Mouse (Mus musculus): ENCODE data around the gene Slc16a3. TPM values are rescaled to one million over a fixed set of nuclear protein-coding genes. Genes with fewer than 3 reads are reported as not detected.
A peak's percentile ranks its signal among the peaks of the same experiment; 100 is the strongest.

Gene Slc16a3
- polyA plus RNA-seq, 1 experiment, result 2.9 TPM

DNA sequence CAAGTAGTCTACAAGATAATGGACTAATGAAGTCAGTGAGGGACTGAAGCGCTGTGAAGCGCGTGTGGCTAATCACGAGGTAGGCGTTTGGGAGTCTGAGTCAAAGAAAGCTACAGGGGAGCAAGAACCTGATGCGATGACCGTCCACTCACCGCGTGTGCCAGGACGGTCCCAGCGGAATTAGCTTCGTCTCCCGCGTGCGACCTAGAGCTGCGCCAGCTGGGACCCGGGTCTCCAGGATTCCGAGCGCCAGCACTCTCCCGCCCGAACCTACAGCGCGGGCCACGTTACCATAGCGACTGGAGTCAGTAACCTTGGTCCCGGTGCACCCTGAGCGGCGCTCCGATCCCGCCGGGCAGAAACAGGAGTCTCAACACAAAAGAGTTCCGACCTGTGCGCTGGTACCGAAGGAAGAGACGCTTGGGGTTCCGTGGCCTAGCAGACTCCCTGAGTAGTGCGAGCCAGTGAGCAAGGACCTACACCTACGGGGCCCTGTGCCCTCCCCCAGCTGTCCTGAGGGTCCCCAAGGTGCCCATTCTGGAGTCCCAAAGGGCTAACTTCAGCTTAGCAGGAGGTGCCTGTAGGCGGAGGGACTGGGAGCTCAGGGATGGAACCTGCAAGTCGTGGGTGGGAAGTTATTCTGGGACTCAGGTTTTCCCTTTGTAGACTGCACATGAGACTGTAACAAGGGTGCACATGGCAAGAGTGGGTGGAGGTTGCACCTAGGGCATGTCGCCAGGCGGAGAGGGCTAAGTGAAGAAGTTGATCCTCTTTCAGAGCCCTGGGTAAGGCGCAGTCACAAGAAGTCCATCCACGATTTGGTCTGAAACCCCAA is 15.5 kb upstream of the Slc16a3 start, which contains the start of gene Ccdc57:
Gene Ccdc57, minus strand, starts transcription at position 309 of the 835 bp plus-strand sequence.
- peaks cover 3% of the 10 kb centered on the region; the same call in 1 of the 2 replicates for H3K4me1 ChIP-seq (ENCODE audit: control insufficient read depth, insufficient read depth, low read length)
- H3K36me3 ChIP-seq (ENCODE audit: control insufficient read depth, insufficient read depth, low read length), result no peaks in the 10 kb centered on the region
- 10% methylated on average over 44 of the region's 44 CpGs for WGBS
- DNase-seq, result peak; percentile 95
- no peaks in the 10 kb centered on the region for H3K27me3 ChIP-seq (replicated peaks; ENCODE audit: control insufficient read depth, insufficient read depth, low read length)
- no peak within 1 kb of the TSS for H3K27ac ChIP-seq (ENCODE audit: insufficient read depth, low read depth, low read length)
- no peak for TF ChIP-seq CTCF (conservative IDR thresholded peaks at IDR 0.05; ENCODE audit: insufficient read depth, insufficient read length, low read depth, low read length)
- TF ChIP-seq POLR2A (IDR thresholded peaks at IDR 0.05; ENCODE audit: low read depth, low read length), result no peak
- peak within 1 kb of the TSS; percentile 96 for H3K4me3 ChIP-seq (ENCODE audit: insufficient read depth, low read depth, low read length)

DNA sequence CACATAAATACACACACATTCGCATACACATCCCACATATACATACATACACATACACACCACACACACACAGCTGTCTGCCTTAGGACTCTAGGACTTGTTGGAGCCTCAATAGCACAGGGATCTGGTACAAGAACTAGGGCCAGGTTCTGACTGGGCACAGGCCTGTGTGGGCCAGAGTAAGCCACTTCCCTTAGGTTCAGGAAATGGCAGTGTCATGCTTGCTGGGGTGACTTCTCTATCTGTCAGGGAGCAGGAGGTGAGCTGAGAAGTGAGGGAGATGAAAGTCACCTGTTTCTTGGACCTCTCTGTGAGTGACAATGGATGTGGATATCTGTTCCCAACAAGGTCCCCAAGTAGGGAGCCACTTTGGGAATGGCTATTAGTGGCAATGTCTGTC is 10.3 kb upstream of the Slc16a3 start:
- 100% methylated on average over 1 of the region's 1 CpGs for WGBS

DNA sequence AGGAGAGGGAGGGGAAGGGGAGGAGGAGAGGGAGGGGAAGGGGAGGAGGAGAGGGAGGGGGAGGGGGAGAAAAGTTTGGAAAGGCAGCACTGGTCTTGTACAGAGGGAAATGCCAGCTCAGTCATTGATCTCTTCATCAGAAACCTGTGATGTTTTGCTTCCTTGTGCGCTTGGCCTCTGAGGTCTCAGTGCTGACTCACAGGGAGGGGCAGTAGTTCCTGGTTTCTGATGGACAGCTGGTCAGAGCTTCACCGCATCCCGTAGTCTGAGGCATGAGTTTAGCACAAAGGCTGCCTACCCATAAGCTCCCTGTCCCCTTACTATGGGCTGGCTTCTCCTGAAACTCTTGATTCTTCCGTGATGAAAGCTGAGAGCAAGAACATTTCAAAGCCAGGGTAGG is 9.5 kb upstream of the Slc16a3 start:
- Histone ChIP-seq H3K4me1 (ENCODE audit: control insufficient read depth, insufficient read depth, low read length) (no peaks in the 10 kb centered on the region), H3K36me3 (ENCODE audit: control insufficient read depth, insufficient read depth, low read length) (no peaks in the 10 kb centered on the region), H3K27me3 (replicated peaks; ENCODE audit: control insufficient read depth, insufficient read depth, low read length) (no peaks in the 10 kb centered on the region), H3K4me3 (ENCODE audit: insufficient read depth, low read depth, low read length) (no peak overlapping the region), H3K27ac (ENCODE audit: insufficient read depth, low read depth, low read length) (no peak overlapping the region)
- WGBS, result 36% methylated on average over 4 of the region's 4 CpGs
- DNase-seq, result no peak
- TF ChIP-seq POLR2A (IDR thresholded peaks at IDR 0.05; ENCODE audit: low read depth, low read length) (no peak), CTCF (conservative IDR thresholded peaks at IDR 0.05; ENCODE audit: insufficient read depth, insufficient read length, low read depth, low read length) (no peak)

More for the DNA sequence above, 10.3 kb upstream of the Slc16a3 start:
- no peak for DNase-seq
- Histone ChIP-seq H3K27ac (ENCODE audit: insufficient read depth, low read depth, low read length) (no peak overlapping the region), H3K4me3 (ENCODE audit: insufficient read depth, low read depth, low read length) (no peak overlapping the region), H3K4me1 (ENCODE audit: control insufficient read depth, insufficient read depth, low read length) (no peaks in the 10 kb centered on the region), H3K27me3 (replicated peaks; ENCODE audit: control insufficient read depth, insufficient read depth, low read length) (no peaks in the 10 kb centered on the region), H3K36me3 (ENCODE audit: control insufficient read depth, insufficient read depth, low read length) (no peaks in the 10 kb centered on the region)
- TF ChIP-seq POLR2A (IDR thresholded peaks at IDR 0.05; ENCODE audit: low read depth, low read length), result no peak
- no peak for TF ChIP-seq CTCF (conservative IDR thresholded peaks at IDR 0.05; ENCODE audit: insufficient read depth, insufficient read length, low read depth, low read length)

DNA sequence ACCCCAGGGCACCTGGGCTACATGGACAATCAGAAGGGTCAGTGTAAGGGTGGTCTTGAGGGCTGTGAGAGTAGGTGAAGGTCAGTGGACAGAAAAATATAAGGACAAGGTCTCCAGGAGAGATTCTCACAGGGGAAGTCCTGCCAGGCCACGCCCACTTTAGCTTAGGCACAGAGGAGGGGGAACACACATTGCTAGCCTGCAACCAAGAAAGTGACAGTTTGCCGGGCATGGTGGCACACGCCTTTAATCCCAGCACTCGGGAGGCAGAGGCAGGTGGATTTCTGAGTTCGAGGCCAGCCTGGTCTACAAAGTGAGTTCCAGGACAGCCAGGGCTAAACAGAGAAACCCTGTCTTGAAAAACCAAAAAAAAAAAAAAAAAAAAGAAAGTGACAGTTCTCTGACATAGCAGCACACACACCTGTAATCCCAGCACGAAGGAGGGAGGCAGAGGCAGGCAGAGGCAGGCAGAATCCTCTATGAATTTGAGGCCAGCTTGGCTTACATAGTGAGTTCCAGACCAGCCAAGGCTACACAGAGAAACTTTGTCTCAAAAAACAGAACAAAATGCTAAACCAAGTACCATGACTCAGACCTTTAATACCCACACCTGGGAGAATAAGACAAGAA is 8.5 kb upstream of the Slc16a3 start:
- Histone ChIP-seq H3K4me1 (ENCODE audit: control insufficient read depth, insufficient read depth, low read length) (no peaks in the 10 kb centered on the region), H3K27ac (ENCODE audit: insufficient read depth, low read depth, low read length) (no peak overlapping the region), H3K4me3 (ENCODE audit: insufficient read depth, low read depth, low read length) (no peak overlapping the region), H3K27me3 (replicated peaks; ENCODE audit: control insufficient read depth, insufficient read depth, low read length) (no peaks in the 10 kb centered on the region), H3K36me3 (ENCODE audit: control insufficient read depth, insufficient read depth, low read length) (no peaks in the 10 kb centered on the region)
- no peak for DNase-seq
- TF ChIP-seq POLR2A (IDR thresholded peaks at IDR 0.05; ENCODE audit: low read depth, low read length) (no peak), CTCF (conservative IDR thresholded peaks at IDR 0.05; ENCODE audit: insufficient read depth, insufficient read length, low read depth, low read length) (no peak)
- WGBS, result 61% methylated on average over 6 of the region's 6 CpGs

DNA sequence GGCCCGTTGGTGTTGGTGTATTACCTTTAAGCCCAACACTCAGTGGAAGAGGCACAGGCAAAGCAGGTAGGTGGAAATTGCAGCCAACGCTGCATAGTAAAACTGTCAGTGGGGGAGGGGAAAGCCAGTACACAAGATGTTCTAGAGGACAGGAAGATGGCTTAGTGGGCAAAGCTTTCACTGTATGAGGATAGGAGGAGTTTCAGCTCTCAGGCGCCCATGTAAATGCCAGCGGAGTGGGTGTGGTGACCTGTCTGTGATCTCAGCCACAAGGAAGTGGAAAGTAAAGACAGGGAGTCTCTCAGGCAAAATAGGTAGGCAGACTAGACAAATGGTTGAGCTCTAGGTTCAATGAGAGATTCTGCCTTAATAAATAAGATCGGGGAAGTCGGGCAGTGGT is 7.3 kb upstream of the Slc16a3 start:
- TF ChIP-seq CTCF (conservative IDR thresholded peaks at IDR 0.05; ENCODE audit: insufficient read depth, insufficient read length, low read depth, low read length), result no peak
- TF ChIP-seq POLR2A (IDR thresholded peaks at IDR 0.05; ENCODE audit: low read depth, low read length), result no peak
- Histone ChIP-seq H3K4me3 (ENCODE audit: insufficient read depth, low read depth, low read length) (no peak overlapping the region), H3K27me3 (replicated peaks; ENCODE audit: control insufficient read depth, insufficient read depth, low read length) (no peaks in the 10 kb centered on the region), H3K4me1 (ENCODE audit: control insufficient read depth, insufficient read depth, low read length) (no peaks in the 10 kb centered on the region), H3K36me3 (ENCODE audit: control insufficient read depth, insufficient read depth, low read length) (no peaks in the 10 kb centered on the region), H3K27ac (ENCODE audit: insufficient read depth, low read depth, low read length) (no peak overlapping the region)
- DNase-seq, result no peak
- WGBS, result 80% methylated on average over 6 of the region's 6 CpGs

DNA sequence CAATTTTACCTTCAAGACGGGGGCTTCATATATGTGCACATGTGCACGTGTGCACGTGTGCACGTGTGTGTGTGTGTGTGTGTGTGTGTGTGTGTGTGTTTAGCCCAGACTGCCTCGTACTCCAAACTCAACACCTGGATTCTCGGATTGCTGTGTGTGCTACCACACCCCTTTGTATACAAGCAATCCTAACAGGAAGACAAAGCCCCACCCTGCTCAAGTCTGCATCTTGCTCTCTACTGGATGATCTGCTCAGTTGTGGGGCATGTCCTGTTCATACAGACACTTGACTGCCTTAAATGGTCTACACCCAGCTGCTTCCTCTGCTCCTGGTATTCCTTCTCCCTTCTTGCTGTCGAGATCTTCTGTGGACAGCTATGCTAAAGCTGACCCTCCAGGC is 3.0 kb upstream of the Slc16a3 start:
- 83% methylated on average over 7 of the region's 7 CpGs for WGBS

DNA sequence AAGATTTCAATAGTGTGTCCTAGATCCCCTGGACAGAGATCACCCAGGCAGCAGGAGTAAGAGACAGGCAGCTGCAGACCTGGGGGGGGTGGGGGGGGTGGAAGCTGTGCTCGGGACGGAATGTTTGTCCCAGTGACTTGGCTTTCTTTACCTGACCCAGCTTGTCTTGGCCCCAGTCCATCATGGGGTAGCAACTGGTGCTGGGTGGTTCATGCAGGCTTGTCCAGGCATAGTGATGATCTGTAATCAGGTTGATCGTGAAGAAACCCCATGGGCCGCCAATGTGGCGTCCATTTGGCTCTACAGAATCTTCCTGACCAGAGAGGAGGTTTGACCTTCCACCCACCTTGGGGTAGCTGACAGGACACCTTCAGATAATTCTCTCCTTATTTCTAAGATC is 2.4 kb upstream of the Slc16a3 start:
- H3K36me3 ChIP-seq (ENCODE audit: control insufficient read depth, insufficient read depth, low read length), result no peaks in the 10 kb centered on the region
- H3K4me3 ChIP-seq (ENCODE audit: insufficient read depth, low read depth, low read length), result no peak overlapping the region
- no peak overlapping the region for H3K27ac ChIP-seq (ENCODE audit: insufficient read depth, low read depth, low read length)
- H3K27me3 ChIP-seq (replicated peaks; ENCODE audit: control insufficient read depth, insufficient read depth, low read length), result no peaks in the 10 kb centered on the region
- DNase-seq, result no peak
- WGBS, result 63% methylated on average over 5 of the region's 5 CpGs
- no peak for TF ChIP-seq POLR2A (IDR thresholded peaks at IDR 0.05; ENCODE audit: low read depth, low read length)
- no peaks in the 10 kb centered on the region for H3K4me1 ChIP-seq (ENCODE audit: control insufficient read depth, insufficient read depth, low read length)

More for the DNA sequence above, 3.0 kb upstream of the Slc16a3 start:
- DNase-seq, result no peak
- TF ChIP-seq POLR2A (IDR thresholded peaks at IDR 0.05; ENCODE audit: low read depth, low read length), result no peak
- no peak for TF ChIP-seq CTCF (conservative IDR thresholded peaks at IDR 0.05; ENCODE audit: insufficient read depth, insufficient read length, low read depth, low read length)
- Histone ChIP-seq H3K4me1 (ENCODE audit: control insufficient read depth, insufficient read depth, low read length) (no peaks in the 10 kb centered on the region), H3K4me3 (ENCODE audit: insufficient read depth, low read depth, low read length) (no peak overlapping the region), H3K27ac (ENCODE audit: insufficient read depth, low read depth, low read length) (no peak overlapping the region), H3K36me3 (ENCODE audit: control insufficient read depth, insufficient read depth, low read length) (no peaks in the 10 kb centered on the region), H3K27me3 (replicated peaks; ENCODE audit: control insufficient read depth, insufficient read depth, low read length) (no peaks in the 10 kb centered on the region)
